Mouse (Mus musculus): ENCODE results near the gene Taar4.

Gene Taar4

GRCm38 (mm10) chr10:24007034-24007433, 46.7 kb downstream of the Taar4 start:
- DNase-seq (ENCODE audit: low spot score): no peak

- no peak for DNase-seq (ENCODE audit: low spot score)
Observed at GRCm38 (mm10) chr10:24008143-24008542, 47.8 kb downstream of the Taar4 start.

Data from layer of hippocampus, adult 11-12 months (tissue).